Mouse (Mus musculus): Measurements from ENCODE around the gene Ercc1. TPM values are rescaled to one million over a fixed set of nuclear protein-coding genes. Genes with fewer than 3 reads are reported as not detected.

The Ercc1 gene
- total RNA-seq (2017): 19.6 and 28.2 TPM in 2 replicates

GRCm38 (mm10) chr7:19344237-19344847 is at the start of gene Ercc1:
Gene Ercc1, plus strand, starts transcription at chr7:19344778.
- ATAC-seq (ENCODE audit: extremely low read depth, insufficient number of reproducible peaks, low FRiP score, poor library complexity, severe bottlenecking): no peak

GRCm38 (mm10) chr7:19295503-19296185 is 48.9 kb upstream of the Ercc1 start:
- ATAC-seq (ENCODE audit: extremely low read depth, insufficient number of reproducible peaks, low FRiP score, poor library complexity, severe bottlenecking): peak; percentile 85

- no peak for ATAC-seq (ENCODE audit: extremely low read depth, insufficient number of reproducible peaks, low FRiP score, poor library complexity, severe bottlenecking)
These were observed 47.5 kb upstream of the Ercc1 start for GRCm38 (mm10) chr7:19297034-19297433.

GRCm38 (mm10) chr7:19297794-19298193 is 46.8 kb upstream of the Ercc1 start:
- no peak for ATAC-seq (ENCODE audit: extremely low read depth, insufficient number of reproducible peaks, low FRiP score, poor library complexity, severe bottlenecking)

GRCm38 (mm10) chr7:19299194-19299593 is 45.4 kb upstream of the Ercc1 start:
- ATAC-seq (ENCODE audit: extremely low read depth, insufficient number of reproducible peaks, low FRiP score, poor library complexity, severe bottlenecking): no peak

GRCm38 (mm10) chr7:19300501-19301421 is 43.8 kb upstream of the Ercc1 start:
- peak; percentile 69 for ATAC-seq (ENCODE audit: extremely low read depth, insufficient number of reproducible peaks, low FRiP score, poor library complexity, severe bottlenecking)

GRCm38 (mm10) chr7:19301461-19302263 is 42.9 kb upstream of the Ercc1 start:
- no peak for ATAC-seq (ENCODE audit: extremely low read depth, insufficient number of reproducible peaks, low FRiP score, poor library complexity, severe bottlenecking)

GRCm38 (mm10) chr7:19302264-19303045 is 42.1 kb upstream of the Ercc1 start:
- ATAC-seq (ENCODE audit: extremely low read depth, insufficient number of reproducible peaks, low FRiP score, poor library complexity, severe bottlenecking): no peak

- ATAC-seq (ENCODE audit: extremely low read depth, insufficient number of reproducible peaks, low FRiP score, poor library complexity, severe bottlenecking): no peak
These were observed 41.6 kb upstream of the Ercc1 start for GRCm38 (mm10) chr7:19303046-19303305.

GRCm38 (mm10) chr7:19303770-19304169 is 40.8 kb upstream of the Ercc1 start:
- peak; percentile 42 for ATAC-seq (ENCODE audit: extremely low read depth, insufficient number of reproducible peaks, low FRiP score, poor library complexity, severe bottlenecking)

- ATAC-seq (ENCODE audit: extremely low read depth, insufficient number of reproducible peaks, low FRiP score, poor library complexity, severe bottlenecking): no peak
These were observed 39.8 kb upstream of the Ercc1 start for GRCm38 (mm10) chr7:19304501-19305412.

- no peak for ATAC-seq (ENCODE audit: extremely low read depth, insufficient number of reproducible peaks, low FRiP score, poor library complexity, severe bottlenecking)
These were observed 39.2 kb upstream of the Ercc1 start for GRCm38 (mm10) chr7:19305413-19305735.

- ATAC-seq (ENCODE audit: extremely low read depth, insufficient number of reproducible peaks, low FRiP score, poor library complexity, severe bottlenecking): no peak
These were observed 38.5 kb upstream of the Ercc1 start for GRCm38 (mm10) chr7:19305796-19306765.

- no peak for ATAC-seq (ENCODE audit: extremely low read depth, insufficient number of reproducible peaks, low FRiP score, poor library complexity, severe bottlenecking)
These were observed 37.5 kb upstream of the Ercc1 start for GRCm38 (mm10) chr7:19306819-19307738.

- peak; percentile 13 for ATAC-seq (ENCODE audit: extremely low read depth, insufficient number of reproducible peaks, low FRiP score, poor library complexity, severe bottlenecking)
These were observed 36.7 kb upstream of the Ercc1 start for GRCm38 (mm10) chr7:19307739-19308453.

All from neutrophil, adult 5-6 weeks (primary cell).